Mouse (Mus musculus) lung, embryonic 16.5 days (tissue): ENCODE results near the gene Itprid2. TPM values are rescaled to one million over a fixed set of nuclear protein-coding genes. Genes with fewer than 3 reads are reported as not detected.
"Not testable (repeated sequence)": the region's sequence is repeated elsewhere in the genome, so short reads cannot be mapped to it uniquely, and the experiment has no call there.

Experiments
- ATAC-seq: fragments of 200-750 bp; cut with Nextera tagmentation; 2 replicates; pipeline ENCODE4 v1.8.0; 2017; ENCODE audit warnings: low read depth, mild to moderate bottlenecking, moderate library complexity
- H3K27ac ChIP-seq: fragments of 300-500 bp; sonication (generic); 2 replicates; pipeline ENCODE4 v1.5.1; 2014; ENCODE audit warnings: mild to moderate bottlenecking, control low read depth, low read length
- H3K27me3 ChIP-seq: fragments of 300-500 bp; sonication (generic); 2 replicates; pipeline ENCODE4 v1.6.1; 2014; ENCODE audit warnings: low read depth, low read length, mixed read lengths; ENCODE audit not compliant: control insufficient read depth, insufficient read depth
- H3K36me3 ChIP-seq: fragments of 300-500 bp; sonication (generic); 2 replicates; pipeline ENCODE4 v1.6.1; 2014; ENCODE audit warnings: low read length; ENCODE audit not compliant: control insufficient read depth, insufficient read depth
- H3K4me1 ChIP-seq: fragments of 300-500 bp; sonication (generic); replicated peaks from 2 replicates; pipeline ENCODE4 v1.6.1; 2014; ENCODE audit warnings: low read length, mixed read lengths; ENCODE audit not compliant: control insufficient read depth, insufficient read depth
- H3K4me2 ChIP-seq: fragments of 300-500 bp; sonication (generic); 2 replicates; pipeline ENCODE4 v1.6.1; 2014; ENCODE audit warnings: low read depth, low read length, control low read depth
- H3K4me3 ChIP-seq: fragments of 300-500 bp; sonication (generic); 2 replicates; pipeline ENCODE4 v1.5.1; 2014; ENCODE audit warnings: mild to moderate bottlenecking, low read length, control low read depth
- H3K9ac ChIP-seq: fragments of 300-500 bp; sonication (generic); 2 replicates; pipeline ENCODE4 v1.6.1; 2014; ENCODE audit warnings: low read length, control low read depth
- H3K9me3 ChIP-seq: fragments of 300-500 bp; sonication (generic); 2 replicates; pipeline ENCODE4 v1.6.1; 2016; ENCODE audit warnings: low read length; ENCODE audit not compliant: control insufficient read depth
- WGBS: fragments of 180-500 bp; shearing (Covaris S2); extraction: QIAGEN DNeasy Blood & Tissue Kit; methylation state at CpG from one replicate; pipeline ENCODE4 v1.1.7; 2014; 5-methylcytosine and 5-hydroxymethylcytosine counted together
- polyA plus RNA-seq: library from polyadenylated mRNA; unstranded; fragments of >200 nt; fragmentation: Nextera tagmentation; extraction: Ambion mirVana; gene quantifications from 2 replicates; pipeline ENCODE4 v1.2.1, GENCODE M21; 2015

Itprid2 gene
- 8.7 and 8.9 TPM in 2 replicates for polyA plus RNA-seq

GRCm38 (mm10) chr2:79634528-79635400, at the start of gene Itprid2:
Gene Itprid2, plus strand, starts transcription at chr2:79635352.
- H3K9me3 ChIP-seq: no peaks in the 10 kb centered on the region
- ATAC-seq: peak; percentile 100
- no peaks in the 10 kb centered on the region for H3K36me3 ChIP-seq
- 3% methylated on average over 27 of the region's 46 CpGs for WGBS
- H3K4me1 ChIP-seq: peaks cover 5% of the 10 kb centered on the region; the same call in 1 of the 2 replicates
- H3K4me2 ChIP-seq: peak within 1 kb of the TSS; percentile 86
- no peaks in the 10 kb centered on the region for H3K27me3 ChIP-seq
- peak within 1 kb of the TSS; percentile 63 for H3K27ac ChIP-seq
- H3K4me3 ChIP-seq: peak within 1 kb of the TSS; percentile 61
- peak within 1 kb of the TSS; percentile 81 for H3K9ac ChIP-seq

GRCm38 (mm10) chr2:79596177-79596576, 39.0 kb upstream of the Itprid2 start:
- Histone ChIP-seq H3K27me3 (no peaks in the 10 kb centered on the region), H3K27ac (no peak overlapping the region), H3K4me2 (no peak overlapping the region), H3K4me3 (no peak overlapping the region), H3K4me1 (peaks cover 4% of the 10 kb centered on the region; the same call in 1 of the 2 replicates), H3K9ac (no peak overlapping the region), H3K36me3 (no peaks in the 10 kb centered on the region), H3K9me3 (no peaks in the 10 kb centered on the region)
- peak; percentile 68; the same call in 1 of the 2 replicates for ATAC-seq
- 49% methylated on average over 2 of the region's 2 CpGs for WGBS

GRCm38 (mm10) chr2:79597090-79597489, 38.1 kb upstream of the Itprid2 start:
- ATAC-seq: no peak
- Histone ChIP-seq H3K27me3 (no peaks in the 10 kb centered on the region), H3K9me3 (no peaks in the 10 kb centered on the region), H3K4me3 (no peak overlapping the region), H3K36me3 (no peaks in the 10 kb centered on the region), H3K9ac (no peak overlapping the region), H3K27ac (no peak overlapping the region), H3K4me1 (peaks cover 12% of the 10 kb centered on the region; the same call in 1 of the 2 replicates), H3K4me2 (no peak overlapping the region)

GRCm38 (mm10) chr2:79601109-79601508, 34.0 kb upstream of the Itprid2 start:
- H3K9me3 ChIP-seq, H3K4me3 ChIP-seq, H3K36me3 ChIP-seq, ATAC-seq, H3K27me3 ChIP-seq, H3K4me2 ChIP-seq, H3K9ac ChIP-seq: not testable (repeated sequence)
- 20% methylated on average over 2 of the region's 2 CpGs for WGBS
- Histone ChIP-seq H3K4me1 (peaks cover 12% of the 10 kb centered on the region; the same call in 1 of the 2 replicates), H3K27ac (peak overlapping the region; percentile 82)

- peak overlapping the region; percentile 82 for H3K27ac ChIP-seq
- WGBS: 21% methylated on average over 4 of the region's 4 CpGs
Measured at GRCm38 (mm10) chr2:79601691-79602116, 33.4 kb upstream of the Itprid2 start.

GRCm38 (mm10) chr2:79602306-79602705, 32.8 kb upstream of the Itprid2 start:
- Histone ChIP-seq H3K4me1 (peaks cover 8% of the 10 kb centered on the region; the same call in 1 of the 2 replicates), H3K27ac (no peak overlapping the region), H3K27me3 (no peaks in the 10 kb centered on the region), H3K9me3 (no peaks in the 10 kb centered on the region), H3K36me3 (no peaks in the 10 kb centered on the region), H3K4me3 (no peak overlapping the region), H3K4me2 (no peak overlapping the region), H3K9ac (no peak overlapping the region)
- no peak for ATAC-seq
- 64% methylated on average over 6 of the region's 6 CpGs for WGBS

More at GRCm38 (mm10) chr2:79601691-79602116, 33.4 kb upstream of the Itprid2 start:
- Histone ChIP-seq H3K4me2 (no peak overlapping the region), H3K36me3 (no peaks in the 10 kb centered on the region), H3K9me3 (no peaks in the 10 kb centered on the region), H3K4me1 (peaks cover 12% of the 10 kb centered on the region; the same call in 1 of the 2 replicates), H3K9ac (no peak overlapping the region), H3K4me3 (no peak overlapping the region), H3K27me3 (no peaks in the 10 kb centered on the region)
- ATAC-seq: peak; percentile 85

GRCm38 (mm10) chr2:79603363-79603762, 31.8 kb upstream of the Itprid2 start:
- H3K9me3 ChIP-seq: no peaks in the 10 kb centered on the region
- no peak overlapping the region for H3K27ac ChIP-seq
- H3K4me3 ChIP-seq: no peak overlapping the region
- no peak overlapping the region for H3K4me2 ChIP-seq
- no peaks in the 10 kb centered on the region for H3K27me3 ChIP-seq
- peaks cover 8% of the 10 kb centered on the region; the same call in 1 of the 2 replicates for H3K4me1 ChIP-seq
- H3K36me3 ChIP-seq: no peaks in the 10 kb centered on the region
- ATAC-seq: no peak
- 67% methylated on average over 4 of the region's 4 CpGs for WGBS
- no peak overlapping the region for H3K9ac ChIP-seq

GRCm38 (mm10) chr2:79606033-79606432, 29.1 kb upstream of the Itprid2 start:
- H3K36me3 ChIP-seq: no peaks in the 10 kb centered on the region

GRCm38 (mm10) chr2:79607181-79607580, 28.0 kb upstream of the Itprid2 start:
- Histone ChIP-seq H3K4me2 (no peak overlapping the region), H3K4me3 (no peak overlapping the region), H3K36me3 (no peaks in the 10 kb centered on the region), H3K9me3 (no peaks in the 10 kb centered on the region), H3K9ac (no peak overlapping the region), H3K4me1 (no peaks in the 10 kb centered on the region), H3K27ac (no peak overlapping the region), H3K27me3 (no peaks in the 10 kb centered on the region)
- no peak for ATAC-seq
- 67% methylated on average over 2 of the region's 2 CpGs for WGBS

More at GRCm38 (mm10) chr2:79606033-79606432, 29.1 kb upstream of the Itprid2 start:
- Histone ChIP-seq H3K4me1 (peaks cover 8% of the 10 kb centered on the region; the same call in 1 of the 2 replicates), H3K27me3 (no peaks in the 10 kb centered on the region), H3K4me3 (no peak overlapping the region), H3K9me3 (no peaks in the 10 kb centered on the region), H3K4me2 (no peak overlapping the region), H3K27ac (no peak overlapping the region), H3K9ac (no peak overlapping the region)
- WGBS: 30% methylated on average over 2 of the region's 2 CpGs
- no peak for ATAC-seq
